Mouse (Mus musculus) ES-E14 (cell line): ENCODE results near the gene Utrn.

Experiments used
- MAFK ChIP-seq: IDR thresholded peaks from 2 replicates; pipeline ENCODE4 v1.6.1; 2014; ENCODE audit warnings: mild to moderate bottlenecking, low read depth, low read length, inconsistent platforms; ENCODE audit not compliant: insufficient read depth
- ZC3H11A ChIP-seq: IDR thresholded peaks from 2 replicates; pipeline ENCODE4 v1.6.1; 2012; ENCODE audit warnings: low read depth, mild to moderate bottlenecking, inconsistent platforms, low read length, borderline replicate concordance
- ZNF384 ChIP-seq: IDR thresholded peaks from 2 replicates; pipeline ENCODE4 v1.6.1; 2012; ENCODE audit warnings: low read depth, low read length, inconsistent platforms

DNA sequence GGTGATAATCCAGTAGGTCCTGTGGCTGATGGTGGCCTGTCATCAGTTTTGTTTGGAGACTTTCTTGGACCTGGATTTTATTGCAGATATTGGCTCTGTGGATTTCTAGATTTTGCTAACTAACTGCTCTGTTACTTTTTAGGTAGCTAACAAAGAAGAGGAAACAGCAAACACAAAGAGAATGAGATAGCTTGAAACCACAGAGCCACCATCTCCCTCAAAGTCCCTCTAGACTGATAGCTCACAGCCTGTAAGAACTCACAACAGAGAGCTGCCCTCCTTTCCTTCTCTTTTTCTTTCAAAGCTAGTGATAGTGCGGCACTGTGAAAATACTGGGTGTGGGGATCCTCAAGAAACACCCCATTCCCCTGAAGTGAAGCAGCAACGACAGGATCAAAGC, 444.2 kb downstream of the Utrn start:
- TF ChIP-seq MAFK (no peak), ZC3H11A (no peak), ZNF384 (no peak)
